Mouse (Mus musculus) B cell, adult 67 days (primary cell): ENCODE data around the gene Gm3591. TPM values are rescaled to one million over a fixed set of nuclear protein-coding genes. Genes with fewer than 3 reads are reported as not detected.

ENCODE experiments used
- total RNA-seq, 2 experiments: library from RNA; stranded (reverse); gene quantifications; 4 replicates each; pipeline ENCODE4 v1.2.4; 2023

Gene Gm3591
- total RNA-seq, result under 1 TPM in 1 of 2 experiments, not detected in 1; 0.59 TPM

GRCm38 (mm10) chr14:6412382-6412781 is at the start of gene Gm3591:
Gene Gm3591 (minus strand): TSS chr14:6412482.

GRCm38 (mm10) chr14:6444511-6444910 is 32.2 kb upstream of the Gm3591 start, which contains the start of gene Gm3594:
Gene Gm3594 (minus strand): TSS chr14:6444611.

GRCm38 (mm10) chr14:6390219-6390618 is 22.1 kb downstream of the Gm3591 start, which contains the start of gene Gm16440:
Gene Gm16440 (minus strand): TSS chr14:6390319.

Other genes starting within 250 kb of the Gm3591 start
- gene Gm21560, start 193.2 kb downstream of the Gm3591 start, total RNA-seq, result not detected
- gene Gm3411, start 125.2 kb downstream of the Gm3591 start, total RNA-seq, result not detected
- gene Gm21103, start 107.6 kb downstream of the Gm3591 start, total RNA-seq, result not detected
- gene Gm3618, start 68.8 kb downstream of the Gm3591 start, total RNA-seq, result not detected
- gene Gm16440, start 22.2 kb downstream of the Gm3591 start, total RNA-seq, result not detected
- gene Gm3594, start 32.1 kb upstream of the Gm3591 start, total RNA-seq, result not detected
- gene Gm8356, start 124.8 kb upstream of the Gm3591 start, total RNA-seq, result not detected
- not detected for gene Gm3629, start 178.1 kb upstream of the Gm3591 start, total RNA-seq
- not detected for gene Gm3460, start 209.9 kb upstream of the Gm3591 start, total RNA-seq